In genomic region chr17:30623200-30623599, GRCm38 (mm10) we compare ENCODE assay signal across 11 mouse cellular contexts.
"Had no signal": no experiment of that assay in that cellular context is flagged by ENCODE, and none has a peak within 500 bp of the region (broad histone marks: within the 10 kb centered on the region; RNA-seq: fewer than 3 reads in every experiment).

No protein-coding gene starts in this region.

- H3K36me3 ChIP-seq: limb, embryonic 15.5 days; liver, embryonic 12.5 days; midbrain, embryonic 12.5 days; stomach, embryonic 15.5 days had no signal

- H3K27me3 ChIP-seq: limb, embryonic 15.5 days; liver, embryonic 12.5 days; midbrain, embryonic 12.5 days; stomach, embryonic 15.5 days had no signal

- H3K27ac ChIP-seq: limb, embryonic 15.5 days; liver, embryonic 12.5 days; midbrain, embryonic 12.5 days; stomach, embryonic 15.5 days had no signal

- H3K4me1 ChIP-seq: limb, embryonic 15.5 days; midbrain, embryonic 12.5 days; stomach, embryonic 15.5 days had no signal

- H3K4me3 ChIP-seq: limb, embryonic 15.5 days; liver, embryonic 12.5 days; midbrain, embryonic 12.5 days; stomach, embryonic 15.5 days had no signal

- DNase-seq: kidney, adult 18-20 months; kidney, postnatal 10 days; kidney, postnatal 4 days; lung, embryonic 14.5 days; lung, postnatal 10 days; right cerebral cortex, postnatal 14 days; thymus, postnatal 14 days had no signal

- H3K9me3 ChIP-seq: limb, embryonic 15.5 days; midbrain, embryonic 12.5 days; stomach, embryonic 15.5 days had no signal

- H3K9ac ChIP-seq: limb, embryonic 15.5 days; liver, embryonic 12.5 days; lung, embryonic 14.5 days; midbrain, embryonic 12.5 days; stomach, embryonic 15.5 days had no signal
